Mouse (Mus musculus) midbrain, postnatal 0 days (tissue): ENCODE results near the gene Ube2q1. TPM values are rescaled to one million over a fixed set of nuclear protein-coding genes. Genes with fewer than 3 reads are reported as not detected.

Experiments used
- ATAC-seq: fragments of 200-750 bp; cut with Nextera tagmentation; 2 replicates; pipeline ENCODE4 v1.8.0; 2017; ENCODE audit warnings: moderate number of reproducible peaks, mild to moderate bottlenecking, moderate TSS enrichment, moderate library complexity; ENCODE audit not compliant: low FRiP score
- DNase-seq: peaks from one replicate; pipeline ENCODE4 v3.0.0-alpha.2; 2015; ENCODE audit warnings: low spot score
- H3K27ac ChIP-seq: fragments of 300-500 bp; sonication (generic); 2 replicates; pipeline ENCODE4 v1.5.1; 2014; ENCODE audit warnings: low read depth, mild to moderate bottlenecking, low read length, mixed read lengths
- H3K27me3 ChIP-seq: fragments of 300-500 bp; sonication (generic); 2 replicates; pipeline ENCODE4 v1.6.1; 2014; ENCODE audit warnings: low read length, control low read depth, mixed read lengths; ENCODE audit not compliant: insufficient read depth
- H3K36me3 ChIP-seq: fragments of 300-500 bp; sonication (generic); 2 replicates; pipeline ENCODE4 v1.6.1; 2014; ENCODE audit warnings: low read length, control low read depth, mixed read lengths; ENCODE audit not compliant: insufficient read depth
- H3K4me1 ChIP-seq: fragments of 300-500 bp; sonication (generic); 2 replicates; pipeline ENCODE4 v1.6.1; 2014; ENCODE audit warnings: mild to moderate bottlenecking, control low read depth, antibody characterized with exemption, low read length, mixed read lengths; ENCODE audit not compliant: insufficient read depth
- H3K4me2 ChIP-seq: fragments of 300-500 bp; sonication (generic); 2 replicates; pipeline ENCODE4 v1.6.1; 2014; ENCODE audit warnings: low read depth, mild to moderate bottlenecking, low read length, mixed read lengths; ENCODE audit not compliant: poor library complexity, severe bottlenecking
- H3K4me3 ChIP-seq: fragments of 300-500 bp; sonication (generic); 2 replicates; pipeline ENCODE4 v1.5.1; 2014; ENCODE audit warnings: low read depth, mild to moderate bottlenecking, low read length, moderate library complexity
- H3K9ac ChIP-seq: fragments of 300-500 bp; sonication (generic); replicated peaks from 2 replicates; pipeline ENCODE4 v1.6.1; 2014; ENCODE audit warnings: mild to moderate bottlenecking, low read length, moderate library complexity, mixed read lengths; ENCODE audit not compliant: poor library complexity, severe bottlenecking
- H3K9me3 ChIP-seq: fragments of 300-500 bp; sonication (generic); 2 replicates; pipeline ENCODE4 v1.6.1; 2016; ENCODE audit warnings: low read length, control low read depth
- CTCF ChIP-seq: IDR thresholded peaks from 2 replicates; pipeline ENCODE4 v1.5.1; 2016; ENCODE audit warnings: antibody characterized with exemption, mild to moderate bottlenecking
- WGBS: fragments of 180-500 bp; shearing (Covaris S2); extraction: QIAGEN DNeasy Blood & Tissue Kit; methylation state at CpG from one replicate; pipeline ENCODE4 v1.1.7; 2014; 5-methylcytosine and 5-hydroxymethylcytosine counted together
- polyA plus RNA-seq: library from polyadenylated mRNA; unstranded; fragments of >200 nt; fragmentation: Nextera tagmentation; extraction: Ambion mirVana; gene quantifications from 2 replicates; pipeline ENCODE4 v1.2.1, GENCODE M21; 2015
- total RNA-seq: library from RNA; depleted of rRNA; stranded (reverse); fragments of >200 nt; gene quantifications from 2 replicates; pipeline ENCODE4 v1.2.3, GENCODE M21; 2014

Ube2q1 gene
- total and polyA plus RNA-seq, 2 experiments from 2014 or later, result 9.4 to 62.2 TPM

GRCm38 (mm10) chr3:89738509-89738908 lies 34.9 kb upstream of the Ube2q1 start:
- Histone ChIP-seq H3K27me3 (no peaks in the 10 kb centered on the region), H3K4me3 (no peak overlapping the region), H3K36me3 (peaks cover 62% of the 10 kb centered on the region), H3K9me3 (no peaks in the 10 kb centered on the region), H3K4me1 (no peaks in the 10 kb centered on the region), H3K4me2 (no peak overlapping the region), H3K27ac (no peak overlapping the region), H3K9ac (no peak overlapping the region)
- WGBS, result 95% methylated on average over 6 of the region's 6 CpGs
- TF ChIP-seq CTCF, result no peak
- ATAC-seq, result no peak
- no peak for DNase-seq

GRCm38 (mm10) chr3:89752307-89752706 lies 21.1 kb upstream of the Ube2q1 start:
- no peak overlapping the region for H3K4me3 ChIP-seq

GRCm38 (mm10) chr3:89755283-89755682 lies 18.1 kb upstream of the Ube2q1 start:
- DNase-seq, result no peak
- Histone ChIP-seq H3K27me3 (no peaks in the 10 kb centered on the region), H3K4me3 (no peak overlapping the region), H3K36me3 (peaks cover 57% of the 10 kb centered on the region), H3K4me2 (no peak overlapping the region), H3K4me1 (peaks cover 13% of the 10 kb centered on the region; the same call in 1 of the 2 replicates), H3K9ac (no peak overlapping the region), H3K27ac (no peak overlapping the region), H3K9me3 (no peaks in the 10 kb centered on the region)
- ATAC-seq, result no peak
- 85% methylated on average over 6 of the region's 6 CpGs for WGBS
- no peak for TF ChIP-seq CTCF

More at GRCm38 (mm10) chr3:89752307-89752706, 21.1 kb upstream of the Ube2q1 start:
- WGBS, result 68% methylated on average over 1 of the region's 1 CpGs
- ATAC-seq, result peak; percentile 21; the same call in 1 of the 2 replicates
- no peak overlapping the region for H3K27ac ChIP-seq
- no peak overlapping the region for H3K9ac ChIP-seq
- H3K27me3 ChIP-seq, result no peaks in the 10 kb centered on the region
- no peaks in the 10 kb centered on the region for H3K4me1 ChIP-seq
- TF ChIP-seq CTCF, result no peak
- no peak overlapping the region for H3K4me2 ChIP-seq
- H3K9me3 ChIP-seq, result no peaks in the 10 kb centered on the region
- H3K36me3 ChIP-seq, result peaks cover 66% of the 10 kb centered on the region
- peak; percentile 19 for DNase-seq

- peaks cover 44% of the 10 kb centered on the region for H3K36me3 ChIP-seq
- WGBS, result 80% methylated on average over 2 of the region's 2 CpGs
Measured at GRCm38 (mm10) chr3:89757851-89758250, 15.6 kb upstream of the Ube2q1 start.

GRCm38 (mm10) chr3:89759786-89760185 lies 13.6 kb upstream of the Ube2q1 start:
- Histone ChIP-seq H3K27me3 (no peaks in the 10 kb centered on the region), H3K9me3 (no peaks in the 10 kb centered on the region), H3K4me3 (0 out of 2 replicates have a peak overlapping the region, but pooled peaks have one; percentile 2), H3K36me3 (peaks cover 44% of the 10 kb centered on the region), H3K27ac (no peak overlapping the region), H3K9ac (peak overlapping the region; percentile 50), H3K4me1 (peaks cover 18% of the 10 kb centered on the region; the same call in 1 of the 2 replicates), H3K4me2 (peak overlapping the region; percentile 37)
- DNase-seq (peak; percentile 39), ATAC-seq (no peak)
- TF ChIP-seq CTCF, result no peak
- 44% methylated on average over 3 of the region's 3 CpGs for WGBS

More at GRCm38 (mm10) chr3:89757851-89758250, 15.6 kb upstream of the Ube2q1 start:
- H3K4me3 ChIP-seq, result no peak overlapping the region
- TF ChIP-seq CTCF, result no peak
- peaks cover 13% of the 10 kb centered on the region; the same call in 1 of the 2 replicates for H3K4me1 ChIP-seq
- no peaks in the 10 kb centered on the region for H3K27me3 ChIP-seq
- no peaks in the 10 kb centered on the region for H3K9me3 ChIP-seq
- H3K9ac ChIP-seq, result no peak overlapping the region
- H3K27ac ChIP-seq, result no peak overlapping the region
- DNase-seq (no peak), ATAC-seq (no peak)
- no peak overlapping the region for H3K4me2 ChIP-seq

GRCm38 (mm10) chr3:89764119-89764724 lies 9.2 kb upstream of the Ube2q1 start, which contains the start of gene Chrnb2:
Gene Chrnb2, minus strand, starts transcription at chr3:89764632.
- Histone ChIP-seq H3K4me2 (peak within 1 kb of the TSS; percentile 68), H3K9ac (peak within 1 kb of the TSS; percentile 71), H3K27ac (peak within 1 kb of the TSS; percentile 76), H3K27me3 (no peaks in the 10 kb centered on the region), H3K9me3 (no peaks in the 10 kb centered on the region), H3K36me3 (peaks cover 12% of the 10 kb centered on the region), H3K4me1 (peaks cover 10% of the 10 kb centered on the region; the same call in 1 of the 2 replicates), H3K4me3 (peak within 1 kb of the TSS; percentile 50)
- no peak for TF ChIP-seq CTCF
- WGBS, result under 1% methylated on average over 36 of the region's 36 CpGs
- peak; percentile 77 for DNase-seq
- ATAC-seq, result peak; percentile 80
